Mouse (Mus musculus) midbrain, postnatal 0 days (tissue): ENCODE data around the gene Nt5e. TPM values are rescaled to one million over a fixed set of nuclear protein-coding genes. Genes with fewer than 3 reads are reported as not detected.

ENCODE experiments used
- ATAC-seq: fragments of 200-750 bp; cut with Nextera tagmentation; 2 replicates; pipeline ENCODE4 v1.8.0; 2017; ENCODE audit warnings: moderate number of reproducible peaks, mild to moderate bottlenecking, moderate TSS enrichment, moderate library complexity; ENCODE audit not compliant: low FRiP score
- DNase-seq: peaks from one replicate; pipeline ENCODE4 v3.0.0-alpha.2; 2015; ENCODE audit warnings: low spot score
- H3K27ac ChIP-seq: fragments of 300-500 bp; sonication (generic); 2 replicates; pipeline ENCODE4 v1.5.1; 2014; ENCODE audit warnings: low read depth, mild to moderate bottlenecking, low read length, mixed read lengths
- H3K27me3 ChIP-seq: fragments of 300-500 bp; sonication (generic); 2 replicates; pipeline ENCODE4 v1.6.1; 2014; ENCODE audit warnings: low read length, control low read depth, mixed read lengths; ENCODE audit not compliant: insufficient read depth
- H3K36me3 ChIP-seq: fragments of 300-500 bp; sonication (generic); 2 replicates; pipeline ENCODE4 v1.6.1; 2014; ENCODE audit warnings: low read length, control low read depth, mixed read lengths; ENCODE audit not compliant: insufficient read depth
- H3K4me1 ChIP-seq: fragments of 300-500 bp; sonication (generic); 2 replicates; pipeline ENCODE4 v1.6.1; 2014; ENCODE audit warnings: mild to moderate bottlenecking, control low read depth, antibody characterized with exemption, low read length, mixed read lengths; ENCODE audit not compliant: insufficient read depth
- H3K4me2 ChIP-seq: fragments of 300-500 bp; sonication (generic); 2 replicates; pipeline ENCODE4 v1.6.1; 2014; ENCODE audit warnings: low read depth, mild to moderate bottlenecking, low read length, mixed read lengths; ENCODE audit not compliant: poor library complexity, severe bottlenecking
- H3K4me3 ChIP-seq: fragments of 300-500 bp; sonication (generic); 2 replicates; pipeline ENCODE4 v1.5.1; 2014; ENCODE audit warnings: low read depth, mild to moderate bottlenecking, low read length, moderate library complexity
- H3K9ac ChIP-seq: fragments of 300-500 bp; sonication (generic); replicated peaks from 2 replicates; pipeline ENCODE4 v1.6.1; 2014; ENCODE audit warnings: mild to moderate bottlenecking, low read length, moderate library complexity, mixed read lengths; ENCODE audit not compliant: poor library complexity, severe bottlenecking
- H3K9me3 ChIP-seq: fragments of 300-500 bp; sonication (generic); 2 replicates; pipeline ENCODE4 v1.6.1; 2016; ENCODE audit warnings: low read length, control low read depth
- CTCF ChIP-seq: IDR thresholded peaks from 2 replicates; pipeline ENCODE4 v1.5.1; 2016; ENCODE audit warnings: antibody characterized with exemption, mild to moderate bottlenecking
- WGBS: fragments of 180-500 bp; shearing (Covaris S2); extraction: QIAGEN DNeasy Blood & Tissue Kit; methylation state at CpG from one replicate; pipeline ENCODE4 v1.1.7; 2014; 5-methylcytosine and 5-hydroxymethylcytosine counted together
- polyA plus RNA-seq: library from polyadenylated mRNA; unstranded; fragments of >200 nt; fragmentation: Nextera tagmentation; extraction: Ambion mirVana; gene quantifications from 2 replicates; pipeline ENCODE4 v1.2.1, GENCODE M21; 2015
- total RNA-seq: library from RNA; depleted of rRNA; stranded (reverse); fragments of >200 nt; gene quantifications from 2 replicates; pipeline ENCODE4 v1.2.3, GENCODE M21; 2014

Gene Nt5e
- total and polyA plus RNA-seq, 2 experiments from 2014 or later = 2.2 to 5.3 TPM

GRCm38 (mm10) chr9:88362055-88362850 is 35.3 kb downstream of the Nt5e start:
- H3K4me1 ChIP-seq = peaks cover 6% of the 10 kb centered on the region; the same call in 1 of the 2 replicates
- H3K4me2 ChIP-seq = no peak overlapping the region
- peaks cover 3% of the 10 kb centered on the region; the same call in 1 of the 2 replicates for H3K36me3 ChIP-seq
- no peak overlapping the region for H3K27ac ChIP-seq
- WGBS = 15% methylated on average over 4 of the region's 5 CpGs
- no peak overlapping the region for H3K4me3 ChIP-seq
- no peaks in the 10 kb centered on the region for H3K27me3 ChIP-seq
- peak; percentile 77 for DNase-seq
- H3K9ac ChIP-seq = no peak overlapping the region
- no peaks in the 10 kb centered on the region for H3K9me3 ChIP-seq
- peak; percentile 60; the same call in 1 of the 2 replicates for ATAC-seq
- TF ChIP-seq CTCF = peak; percentile 67

- WGBS = 89% methylated on average over 3 of the region's 3 CpGs
- H3K27ac ChIP-seq = no peak overlapping the region
- ATAC-seq = no peak
These were observed 36.1 kb downstream of the Nt5e start for GRCm38 (mm10) chr9:88363102-88363501.

GRCm38 (mm10) chr9:88366308-88366707 is 39.3 kb downstream of the Nt5e start:
- ATAC-seq = no peak
- Histone ChIP-seq H3K27me3 (no peaks in the 10 kb centered on the region), H3K27ac (no peak overlapping the region), H3K36me3 (peaks cover 9% of the 10 kb centered on the region; the same call in 1 of the 2 replicates), H3K4me1 (peaks cover 6% of the 10 kb centered on the region; the same call in 1 of the 2 replicates), H3K9me3 (no peaks in the 10 kb centered on the region), H3K4me3 (no peak overlapping the region), H3K9ac (no peak overlapping the region), H3K4me2 (no peak overlapping the region)
- DNase-seq = no peak
- TF ChIP-seq CTCF = peak; percentile 33; the same call in 1 of the 2 replicates
- 75% methylated on average over 4 of the region's 4 CpGs for WGBS

More at GRCm38 (mm10) chr9:88363102-88363501, 36.1 kb downstream of the Nt5e start:
- Histone ChIP-seq H3K9me3 (no peaks in the 10 kb centered on the region), H3K9ac (no peak overlapping the region), H3K27me3 (no peaks in the 10 kb centered on the region), H3K4me2 (no peak overlapping the region), H3K4me3 (no peak overlapping the region), H3K4me1 (peaks cover 6% of the 10 kb centered on the region; the same call in 1 of the 2 replicates), H3K36me3 (peaks cover 3% of the 10 kb centered on the region; the same call in 1 of the 2 replicates)
- peak; percentile 81 for DNase-seq
- TF ChIP-seq CTCF = no peak

- Histone ChIP-seq H3K36me3 (peaks cover 9% of the 10 kb centered on the region; the same call in 1 of the 2 replicates), H3K27me3 (no peaks in the 10 kb centered on the region), H3K27ac (no peak overlapping the region), H3K4me1 (0 out of 2 replicates have a peak, but pooled peaks cover 6% of the 10 kb centered on the region), H3K4me2 (no peak overlapping the region), H3K4me3 (no peak overlapping the region), H3K9me3 (no peaks in the 10 kb centered on the region), H3K9ac (no peak overlapping the region)
- no peak for ATAC-seq
- WGBS = 92% methylated on average over 4 of the region's 4 CpGs
- DNase-seq = no peak
- no peak for TF ChIP-seq CTCF
These were observed 39.8 kb downstream of the Nt5e start for GRCm38 (mm10) chr9:88366819-88367218.

GRCm38 (mm10) chr9:88367322-88367721 is 40.3 kb downstream of the Nt5e start:
- Histone ChIP-seq H3K9ac (no peak overlapping the region), H3K9me3 (no peaks in the 10 kb centered on the region), H3K4me1 (0 out of 2 replicates have a peak, but pooled peaks cover 6% of the 10 kb centered on the region), H3K27me3 (no peaks in the 10 kb centered on the region), H3K36me3 (peaks cover 9% of the 10 kb centered on the region; the same call in 1 of the 2 replicates), H3K27ac (no peak overlapping the region), H3K4me3 (no peak overlapping the region), H3K4me2 (no peak overlapping the region)
- TF ChIP-seq CTCF = no peak
- ATAC-seq (no peak), DNase-seq (no peak)
- WGBS = 85% methylated on average over 5 of the region's 5 CpGs

GRCm38 (mm10) chr9:88367751-88368150 is 40.8 kb downstream of the Nt5e start:
- DNase-seq = no peak
- H3K9ac ChIP-seq = no peak overlapping the region
- no peak overlapping the region for H3K4me2 ChIP-seq
- WGBS = 44% methylated on average over 1 of the region's 1 CpGs
- no peaks in the 10 kb centered on the region for H3K9me3 ChIP-seq
- 0 out of 2 replicates have a peak, but pooled peaks cover 4% of the 10 kb centered on the region for H3K4me1 ChIP-seq
- no peak overlapping the region for H3K4me3 ChIP-seq
- no peak for ATAC-seq
- TF ChIP-seq CTCF = no peak
- no peaks in the 10 kb centered on the region for H3K27me3 ChIP-seq
- peaks cover 9% of the 10 kb centered on the region; the same call in 1 of the 2 replicates for H3K36me3 ChIP-seq
- H3K27ac ChIP-seq = no peak overlapping the region
